Mouse (Mus musculus): ENCODE measurements at regions not wholly inside any gene's neighbourhood (a gene's known extent, or its start where the extent isn't known, plus 50 kb on each side); places are given as distances from the start of the nearest gene placed in this dataset.
"Not testable (repeated sequence)": the region's sequence is repeated elsewhere in the genome, so short reads cannot be mapped to it uniquely, and the experiment has no call there.

- Histone ChIP-seq H3K36me3 (ENCODE audit: inconsistent target) (no peaks in the 10 kb centered on the region), H3K4me3 (ENCODE audit: inconsistent target) (no peak overlapping the region), H3K27ac (no peak overlapping the region), H3K79me2 (ENCODE audit: inconsistent target) (no peaks in the 10 kb centered on the region)
- WGBS (ENCODE audit: missing documents): 88% methylated on average over 7 of the region's 7 CpGs
Observed at GRCm38 (mm10) chr12:113241373-113242193, 55.9 kb downstream of the Tmem121 start.

GRCm38 (mm10) chr12:113242194-113242510, 56.4 kb downstream of the Tmem121 start:
- Histone ChIP-seq H3K79me2 (ENCODE audit: inconsistent target) (no peaks in the 10 kb centered on the region), H3K36me3 (ENCODE audit: inconsistent target) (no peaks in the 10 kb centered on the region), H3K27ac (no peak overlapping the region), H3K4me3 (ENCODE audit: inconsistent target) (no peak overlapping the region)
- 80% methylated on average over 3 of the region's 3 CpGs for WGBS (ENCODE audit: missing documents)

GRCm38 (mm10) chr12:113244685-113245084, 59.0 kb downstream of the Tmem121 start:
- 89% methylated on average over 2 of the region's 2 CpGs for WGBS (ENCODE audit: missing documents)
- H3K79me2 ChIP-seq (ENCODE audit: inconsistent target): no peaks in the 10 kb centered on the region
- H3K4me3 ChIP-seq (ENCODE audit: inconsistent target): no peak overlapping the region
- no peak overlapping the region for H3K27ac ChIP-seq
- no peaks in the 10 kb centered on the region for H3K36me3 ChIP-seq (ENCODE audit: inconsistent target)

DNA sequence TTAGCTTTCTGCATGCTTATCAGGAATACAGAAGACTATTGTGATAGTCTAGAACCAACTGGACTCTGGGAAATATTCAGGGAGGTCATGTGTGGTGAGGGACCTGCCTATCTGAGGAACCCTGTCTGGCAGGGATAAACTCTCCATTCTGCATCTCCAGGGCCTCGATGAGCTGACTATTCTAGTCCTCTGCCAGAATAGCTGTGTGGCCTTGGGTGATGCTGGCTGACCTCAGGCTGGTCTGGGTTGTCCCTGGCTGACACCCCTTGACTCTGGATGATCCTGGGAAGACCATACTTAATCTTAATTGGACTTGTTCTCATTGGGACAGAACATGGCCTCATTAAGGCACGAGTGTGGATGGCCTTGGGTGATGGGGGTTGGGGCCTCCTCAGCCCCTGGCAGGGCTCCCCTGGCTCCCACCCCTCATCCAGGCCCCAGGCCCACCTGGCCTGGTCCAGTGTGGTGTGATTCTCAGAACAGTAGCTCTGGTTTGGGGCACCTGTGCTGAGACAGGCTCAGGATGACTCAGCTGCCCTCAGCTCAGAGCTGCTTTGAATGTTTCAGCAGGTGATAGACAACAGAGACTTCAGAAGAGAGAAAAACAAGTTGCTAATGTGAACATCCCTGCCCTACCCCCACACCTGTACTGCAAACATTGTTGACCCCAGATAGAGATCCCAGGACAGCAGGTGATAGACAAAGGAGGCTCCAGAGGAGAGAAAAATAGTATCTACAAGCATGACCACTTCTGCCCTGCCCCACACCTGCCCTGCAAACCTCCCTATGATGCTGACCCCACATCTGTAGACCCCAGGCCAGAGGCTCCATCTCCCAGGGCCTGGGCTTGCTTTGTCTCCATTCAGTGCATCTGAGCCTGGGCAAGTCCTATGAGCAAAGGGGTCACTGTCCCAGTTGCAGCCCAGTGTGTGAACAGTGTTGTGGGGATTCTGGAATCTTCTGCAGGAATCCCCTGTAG, 68.0 kb downstream of the Tmem121 start:
- 56% methylated on average over 2 of the region's 2 CpGs for WGBS (ENCODE audit: missing documents)
- H3K27ac ChIP-seq: not testable (repeated sequence)

DNA sequence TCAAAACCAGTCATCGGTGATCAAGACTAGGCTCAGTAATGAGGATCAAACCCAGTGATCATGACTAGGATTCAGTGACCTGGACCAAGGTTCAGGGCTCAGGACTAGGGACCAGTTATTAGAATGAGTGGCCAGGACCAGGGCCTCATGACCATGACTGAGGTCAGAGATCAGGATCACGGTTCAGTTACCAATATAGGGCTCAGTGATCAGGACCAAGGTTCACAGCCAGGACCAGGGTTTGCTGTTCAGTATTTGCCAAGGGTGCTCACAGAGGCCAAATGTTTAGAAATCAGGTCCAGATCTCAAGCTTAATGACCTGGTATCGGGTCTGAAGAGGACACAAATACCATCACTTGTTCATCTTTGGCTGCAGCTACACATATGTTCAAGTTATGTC, 69.6 kb downstream of the Tmem121 start:
- no peaks in the 10 kb centered on the region for H3K36me3 ChIP-seq (ENCODE audit: inconsistent target)
- no peaks in the 10 kb centered on the region for H3K79me2 ChIP-seq (ENCODE audit: inconsistent target)
- H3K27ac ChIP-seq: no peak overlapping the region
- H3K4me3 ChIP-seq (ENCODE audit: inconsistent target): no peak overlapping the region
- WGBS (ENCODE audit: missing documents): 90% methylated on average over 3 of the region's 3 CpGs

More for the DNA sequence above, 68.0 kb downstream of the Tmem121 start:
- not testable (repeated sequence) for H3K36me3 ChIP-seq (ENCODE audit: inconsistent target); H3K79me2 ChIP-seq (ENCODE audit: inconsistent target); H3K4me3 ChIP-seq (ENCODE audit: inconsistent target)

- H3K79me2 ChIP-seq (ENCODE audit: inconsistent target): no peaks in the 10 kb centered on the region
- no peaks in the 10 kb centered on the region for H3K36me3 ChIP-seq (ENCODE audit: inconsistent target)
- 92% methylated on average over 2 of the region's 2 CpGs for WGBS (ENCODE audit: missing documents)
- no peak overlapping the region for H3K4me3 ChIP-seq (ENCODE audit: inconsistent target)
- no peak overlapping the region for H3K27ac ChIP-seq
Observed at GRCm38 (mm10) chr12:113256628-113257027, 70.9 kb downstream of the Tmem121 start.

DNA sequence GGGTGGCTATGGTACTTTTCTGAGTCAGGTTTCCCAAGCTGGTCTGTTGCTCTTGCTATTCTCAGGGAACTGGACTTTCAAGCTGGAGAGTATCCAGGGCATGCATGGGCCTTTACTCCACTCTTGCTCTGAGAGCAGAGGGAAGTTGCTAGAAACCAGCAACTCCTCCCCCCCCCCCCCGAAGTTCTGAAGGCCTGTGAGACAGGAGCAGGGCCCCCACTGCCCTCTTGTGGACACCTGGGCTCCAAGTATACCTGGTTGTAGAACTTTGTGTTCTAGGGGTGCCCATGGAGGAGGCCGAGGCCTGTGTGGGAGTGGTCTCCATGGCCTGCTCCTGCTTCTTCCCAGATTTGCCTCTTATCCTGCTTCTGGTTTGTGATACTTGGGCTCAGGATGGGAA, 71.5 kb downstream of the Tmem121 start:
- Histone ChIP-seq H3K27ac (no peak overlapping the region), H3K4me3 (ENCODE audit: inconsistent target) (no peak overlapping the region), H3K79me2 (ENCODE audit: inconsistent target) (no peaks in the 10 kb centered on the region), H3K36me3 (ENCODE audit: inconsistent target) (no peaks in the 10 kb centered on the region)
- WGBS (ENCODE audit: missing documents): 45% methylated on average over 2 of the region's 2 CpGs

- 90% methylated on average over 3 of the region's 3 CpGs for WGBS (ENCODE audit: missing documents)
- Histone ChIP-seq H3K36me3 (ENCODE audit: inconsistent target) (no peaks in the 10 kb centered on the region), H3K79me2 (ENCODE audit: inconsistent target) (no peaks in the 10 kb centered on the region), H3K27ac (no peak overlapping the region), H3K4me3 (ENCODE audit: inconsistent target) (no peak overlapping the region)
Observed at GRCm38 (mm10) chr12:113259476-113259875, 73.7 kb downstream of the Tmem121 start.

GRCm38 (mm10) chr12:113260304-113260703, 74.6 kb downstream of the Tmem121 start:
- WGBS (ENCODE audit: missing documents): 89% methylated on average over 6 of the region's 6 CpGs
- Histone ChIP-seq H3K4me3 (ENCODE audit: inconsistent target) (no peak overlapping the region), H3K27ac (no peak overlapping the region), H3K79me2 (ENCODE audit: inconsistent target) (no peaks in the 10 kb centered on the region), H3K36me3 (ENCODE audit: inconsistent target) (no peaks in the 10 kb centered on the region)

DNA sequence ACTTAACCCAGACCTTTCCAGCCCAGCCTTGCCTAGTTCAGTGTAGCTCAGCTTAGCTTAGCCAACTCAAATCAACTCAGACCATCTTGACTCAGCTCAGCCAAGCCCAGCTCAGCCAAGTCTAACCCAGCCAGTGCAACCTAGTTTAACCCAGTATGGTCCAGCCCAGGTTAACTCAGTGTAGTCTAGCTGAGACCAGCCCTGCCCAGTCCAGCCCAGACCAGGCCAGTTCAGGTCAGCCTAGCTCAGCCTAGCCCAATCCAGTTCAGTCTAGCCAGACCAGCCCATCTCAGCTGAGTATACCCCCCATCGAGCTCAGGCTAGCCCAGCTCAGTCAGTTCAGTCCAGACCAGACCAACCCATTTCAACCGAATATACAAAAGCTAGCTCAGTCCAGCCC, 90.2 kb downstream of the Tmem121 start:
- H3K27ac ChIP-seq: no peak overlapping the region
- H3K36me3 ChIP-seq (ENCODE audit: inconsistent target): no peaks in the 10 kb centered on the region
- no peaks in the 10 kb centered on the region for H3K79me2 ChIP-seq (ENCODE audit: inconsistent target)
- no peak overlapping the region for H3K4me3 ChIP-seq (ENCODE audit: inconsistent target)
- 93% methylated on average over 2 of the region's 2 CpGs for WGBS (ENCODE audit: missing documents)

GRCm38 (mm10) chr12:113276355-113276942, 90.7 kb downstream of the Tmem121 start:
- Histone ChIP-seq H3K27ac (no peak overlapping the region), H3K4me3 (ENCODE audit: inconsistent target) (no peak overlapping the region), H3K36me3 (ENCODE audit: inconsistent target) (no peaks in the 10 kb centered on the region), H3K79me2 (ENCODE audit: inconsistent target) (no peaks in the 10 kb centered on the region)
- WGBS (ENCODE audit: missing documents): 100% methylated on average over 1 of the region's 1 CpGs

DNA sequence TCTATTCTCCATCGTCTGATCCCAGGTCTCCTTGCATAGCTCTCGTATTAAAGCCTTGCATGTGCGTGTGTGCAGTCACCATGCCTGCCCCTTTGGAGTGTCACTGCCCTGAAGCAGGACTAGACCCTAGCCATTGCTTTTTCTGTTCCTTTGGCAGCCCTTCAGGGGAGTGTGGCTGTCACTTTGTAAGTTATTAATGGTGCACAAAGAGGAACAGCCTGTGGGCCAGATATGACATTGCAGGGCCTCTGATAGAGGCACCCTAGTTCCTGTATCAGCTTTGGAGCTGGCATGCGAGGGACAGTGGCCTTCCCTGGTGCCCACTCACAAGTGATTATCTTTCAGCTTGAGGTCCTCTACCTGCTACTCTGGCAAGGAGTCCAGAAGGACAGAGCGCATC, 92.0 kb downstream of the Tmem121 start:
- Histone ChIP-seq H3K36me3 (ENCODE audit: inconsistent target) (no peaks in the 10 kb centered on the region), H3K79me2 (ENCODE audit: inconsistent target) (no peaks in the 10 kb centered on the region), H3K27ac (no peak overlapping the region), H3K4me3 (ENCODE audit: inconsistent target) (no peak overlapping the region)
- 32% methylated on average over 5 of the region's 5 CpGs for WGBS (ENCODE audit: missing documents)

DNA sequence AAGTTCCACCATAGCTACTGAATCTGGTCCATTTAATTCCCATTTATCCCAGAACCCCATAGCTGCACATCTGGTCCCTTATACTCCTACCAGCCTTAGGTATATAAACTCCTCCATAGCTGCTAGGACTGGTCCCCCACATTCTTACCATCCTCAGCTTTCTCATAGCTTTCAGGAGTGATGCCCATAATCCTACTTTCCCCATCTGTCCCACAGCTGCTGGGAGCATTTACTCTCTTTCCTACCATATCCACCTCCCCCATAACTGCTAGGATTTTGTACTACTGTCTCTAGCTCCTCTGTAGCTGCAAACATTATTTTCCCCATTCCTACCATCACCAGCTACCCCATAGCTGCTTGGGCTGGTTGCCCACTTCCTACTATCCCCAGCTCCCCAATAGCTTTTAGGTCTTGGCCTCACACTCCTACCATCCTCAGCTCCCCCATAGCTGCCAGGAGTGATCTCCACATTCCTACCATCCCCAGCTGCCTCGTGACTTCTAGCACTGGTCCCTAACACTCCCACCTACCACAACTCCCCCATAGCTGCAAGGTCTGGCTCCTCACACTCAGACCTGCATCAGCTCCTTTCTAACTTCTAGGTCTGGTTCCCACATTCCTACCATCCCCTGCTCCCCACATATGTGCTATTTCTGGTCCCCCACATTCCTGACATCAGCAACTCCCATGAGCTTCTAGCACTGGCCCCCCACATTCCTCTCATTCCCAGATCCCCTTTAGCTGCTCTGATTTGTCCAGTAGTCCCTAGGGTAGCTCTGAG, 106.5 kb downstream of the Tmem121 start:
- Histone ChIP-seq H3K4me3 (ENCODE audit: inconsistent target) (no peak overlapping the region), H3K79me2 (ENCODE audit: inconsistent target) (no peaks in the 10 kb centered on the region), H3K27ac (no peak overlapping the region), H3K36me3 (ENCODE audit: inconsistent target) (no peaks in the 10 kb centered on the region)
- 86% methylated on average over 1 of the region's 1 CpGs for WGBS (ENCODE audit: missing documents)

- WGBS (ENCODE audit: missing documents): 18% methylated on average over 2 of the region's 2 CpGs
Observed at GRCm38 (mm10) chr12:113295924-113296323, 110.2 kb downstream of the Tmem121 start.

More at GRCm38 (mm10) chr12:113295924-113296323, 110.2 kb downstream of the Tmem121 start:
- H3K36me3 ChIP-seq (ENCODE audit: inconsistent target): no peaks in the 10 kb centered on the region
- H3K79me2 ChIP-seq (ENCODE audit: inconsistent target): no peaks in the 10 kb centered on the region
- H3K27ac ChIP-seq: no peak overlapping the region
- no peak overlapping the region for H3K4me3 ChIP-seq (ENCODE audit: inconsistent target)

Measured in macrophage (primary cell).